Mouse (Mus musculus) lung, postnatal 25 days (tissue): ENCODE measurements at regions not wholly inside any gene's neighbourhood (a gene's known extent, or its start where the extent isn't known, plus 50 kb on each side); places are given as distances from the start of the nearest gene placed in this dataset.

Source experiments
- DNase-seq: peaks from one replicate; pipeline ENCODE4 v3.0.0; 2022; ENCODE audit warnings: low spot score

- no peak for DNase-seq
These were observed 333.4 kb downstream of the Ice1 start for GRCm38 (mm10) chr13:70303953-70304525.

- DNase-seq, result no peak
These were observed 326.9 kb downstream of the Ice1 start for GRCm38 (mm10) chr13:70310516-70310915.

- no peak for DNase-seq
These were observed 326.0 kb downstream of the Ice1 start for GRCm38 (mm10) chr13:70311226-70312055.

DNA sequence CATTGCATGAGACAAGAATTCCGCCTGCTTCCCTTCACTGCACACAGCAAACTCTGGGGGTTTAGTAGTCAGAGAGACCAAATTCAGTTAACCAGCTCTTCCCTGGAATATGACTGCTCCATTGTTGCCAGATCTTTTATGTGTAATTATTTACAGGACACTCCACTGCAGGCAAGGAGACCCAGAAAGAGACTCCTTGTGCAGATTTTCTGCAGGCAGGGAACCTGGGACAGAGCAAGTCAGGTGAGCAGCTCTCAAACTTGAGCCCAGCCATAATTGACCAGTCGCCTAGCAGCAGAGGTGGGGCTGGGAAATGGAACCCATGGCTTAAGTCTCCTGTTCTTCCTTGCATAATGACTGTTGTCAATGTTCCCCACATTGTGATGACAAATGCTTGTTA lies 324.2 kb downstream of the Ice1 start:
- no peak for DNase-seq

DNA sequence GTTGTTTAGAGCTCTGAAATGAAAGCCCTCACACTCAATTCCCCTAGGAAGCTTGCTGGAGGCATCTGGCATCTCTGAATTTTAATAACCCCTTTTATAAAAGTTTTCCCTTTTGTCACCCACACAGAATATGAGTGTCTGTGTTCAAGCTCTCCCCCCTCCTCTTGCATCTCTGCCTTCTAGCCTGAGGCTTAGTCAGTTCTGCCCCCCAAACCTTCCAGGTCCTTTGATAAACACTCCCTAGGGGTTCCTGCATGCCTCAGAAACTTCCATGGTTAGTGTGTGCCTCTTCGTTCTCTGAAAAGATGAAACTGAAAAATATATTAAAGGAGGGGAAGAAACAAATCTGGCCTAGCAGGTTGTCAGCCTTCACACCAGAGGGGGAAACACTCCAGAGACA lies 313.9 kb downstream of the Ice1 start:
- no peak for DNase-seq

GRCm38 (mm10) chr13:70336069-70336468 lies 301.4 kb downstream of the Ice1 start:
- DNase-seq, result no peak

DNA sequence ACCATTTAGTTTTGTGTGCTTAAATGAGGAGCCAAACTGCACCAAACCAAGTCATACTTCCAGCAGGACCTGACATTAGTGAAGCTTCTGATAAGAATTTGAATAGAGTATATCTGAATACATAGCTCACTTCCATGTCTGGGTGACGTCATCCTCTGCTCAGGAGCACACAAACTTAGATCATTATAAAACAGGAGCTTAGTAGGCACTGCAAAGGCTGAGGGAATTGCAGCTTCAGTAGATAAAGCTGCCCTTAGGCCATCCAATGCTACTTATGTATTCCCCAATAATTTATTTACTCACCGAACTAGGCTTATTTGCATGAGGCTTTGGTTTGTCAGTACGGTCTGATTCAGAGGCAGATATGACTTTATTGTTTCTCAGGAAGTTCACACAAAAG lies 297.0 kb downstream of the Ice1 start:
- no peak for DNase-seq

DNA sequence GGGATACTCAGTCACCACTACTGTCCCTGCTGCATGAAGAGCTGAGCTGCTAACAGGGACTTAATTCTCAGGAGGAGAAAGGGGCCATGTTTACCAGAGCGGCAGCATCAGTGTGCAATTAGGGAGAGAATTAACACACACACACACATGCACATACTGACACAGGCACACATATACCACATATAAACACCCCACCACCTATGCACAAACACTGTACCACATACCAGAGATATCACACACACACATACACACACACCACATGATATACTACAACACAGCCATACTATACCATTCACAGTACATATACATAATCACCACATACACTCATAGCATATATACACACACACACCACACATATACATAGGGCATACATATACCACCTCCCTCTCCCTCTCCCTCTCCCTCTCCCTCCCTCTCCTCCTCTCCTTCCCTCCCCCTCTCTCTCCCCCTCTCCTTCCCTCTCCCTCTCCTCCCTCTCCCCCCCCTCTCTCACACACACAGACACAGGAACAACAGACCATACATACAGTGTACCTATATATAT lies 294.2 kb downstream of the Ice1 start:
- no peak for DNase-seq

DNA sequence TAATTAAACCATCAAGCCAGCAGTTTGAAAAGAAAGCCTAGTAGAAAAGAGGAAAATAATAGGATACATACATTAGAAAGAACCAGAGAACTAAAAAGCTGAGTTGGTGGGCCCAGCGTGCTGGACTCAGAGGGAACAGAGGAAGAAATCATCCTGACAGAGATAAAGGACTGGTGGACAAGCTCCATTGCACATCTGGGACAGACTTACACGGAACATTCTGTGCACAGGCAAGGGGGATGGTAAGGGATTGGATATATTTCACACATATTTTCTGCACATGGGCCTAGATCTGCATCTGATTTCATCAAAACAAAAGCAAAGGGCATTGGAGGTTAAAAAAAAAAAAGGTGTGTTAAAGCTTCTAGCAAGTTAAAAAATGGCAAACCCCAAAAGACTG lies 293.5 kb downstream of the Ice1 start:
- no peak for DNase-seq

GRCm38 (mm10) chr13:70344311-70344710 lies 293.1 kb downstream of the Ice1 start:
- no peak for DNase-seq

DNA sequence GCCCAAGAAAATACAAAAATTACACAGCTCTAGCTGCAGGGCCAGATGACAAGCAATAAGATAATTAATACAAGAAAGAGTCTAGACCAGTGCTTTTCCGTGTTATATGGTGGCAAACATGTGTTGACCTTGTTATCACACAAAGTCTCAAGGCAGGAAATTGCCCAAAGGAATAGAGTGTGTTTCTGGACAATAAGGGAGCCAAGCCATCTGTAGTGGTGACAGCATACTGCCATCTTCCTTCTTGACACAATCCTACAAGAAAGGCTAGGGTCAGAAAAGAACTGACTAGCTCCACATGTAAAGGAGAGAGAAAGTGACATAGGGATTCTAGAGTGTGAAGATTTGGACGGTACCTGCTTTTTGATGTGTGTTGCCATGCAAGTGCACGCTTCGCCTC lies 289.0 kb downstream of the Ice1 start:
- no peak for DNase-seq

GRCm38 (mm10) chr13:70348965-70349364 lies 288.5 kb downstream of the Ice1 start:
- DNase-seq, result no peak

DNA sequence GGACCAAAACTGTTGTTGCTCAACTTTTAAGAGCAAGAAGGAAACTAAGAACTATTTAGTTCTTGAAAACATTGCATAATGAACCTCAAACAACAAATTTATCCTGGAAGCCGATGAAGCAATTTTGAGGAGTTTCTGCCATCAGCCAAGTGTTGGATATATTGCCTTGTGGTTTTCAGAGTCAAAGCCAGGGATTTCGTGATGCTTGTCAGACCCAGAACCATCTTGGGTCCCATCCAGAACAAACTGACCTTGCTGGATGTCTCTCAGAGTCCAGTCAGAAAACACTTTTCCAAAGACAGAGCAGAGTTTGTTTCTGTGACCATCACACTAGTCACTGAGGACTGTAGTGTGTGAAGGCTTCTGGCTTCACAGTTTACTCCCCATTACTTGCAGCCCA lies 267.8 kb downstream of the Ice1 start:
- DNase-seq, result no peak

- no peak for DNase-seq
These were observed 256.7 kb downstream of the Ice1 start for GRCm38 (mm10) chr13:70380772-70381171.

DNA sequence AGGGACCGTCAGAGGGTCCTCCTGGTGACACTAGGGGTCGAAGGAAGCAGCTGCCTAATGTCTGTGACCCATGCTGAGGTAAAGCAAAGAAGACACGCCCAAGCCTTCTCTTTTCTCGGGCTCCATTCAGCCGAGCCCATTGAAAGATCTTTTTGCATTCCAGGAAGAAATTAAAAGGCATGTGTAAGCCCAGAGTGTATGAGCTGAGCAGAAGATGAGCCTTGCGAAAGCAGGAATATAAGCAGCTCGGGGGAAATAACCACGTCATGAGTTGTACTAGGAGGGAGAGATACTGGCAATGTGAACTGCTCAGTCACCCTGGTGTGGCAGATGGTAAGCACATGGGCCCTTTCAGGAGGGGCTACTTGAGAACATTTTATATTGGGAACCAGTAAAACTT lies 252.1 kb downstream of the Ice1 start:
- DNase-seq, result no peak

- no peak for DNase-seq
These were observed 224.6 kb downstream of the Ice1 start for GRCm38 (mm10) chr13:70412788-70413187.

DNA sequence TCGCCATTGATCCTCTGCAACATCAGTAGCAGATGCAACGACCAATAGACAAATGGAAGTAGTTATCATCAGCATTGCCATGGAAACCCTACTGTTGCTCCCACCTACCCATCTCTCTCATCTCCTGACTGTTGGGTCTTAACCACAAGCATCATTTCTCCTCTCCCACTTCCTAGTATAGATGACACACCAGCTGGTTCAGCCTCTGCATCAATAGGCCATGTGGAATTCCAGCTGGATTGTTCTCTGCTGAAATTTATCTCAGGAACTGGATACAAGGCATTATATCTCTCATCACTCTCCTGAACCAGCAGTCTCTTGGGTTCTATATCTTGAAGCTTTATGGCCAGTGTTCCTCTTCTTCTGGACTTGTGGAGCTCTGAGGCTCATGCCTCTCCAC lies 219.3 kb downstream of the Ice1 start:
- no peak for DNase-seq

DNA sequence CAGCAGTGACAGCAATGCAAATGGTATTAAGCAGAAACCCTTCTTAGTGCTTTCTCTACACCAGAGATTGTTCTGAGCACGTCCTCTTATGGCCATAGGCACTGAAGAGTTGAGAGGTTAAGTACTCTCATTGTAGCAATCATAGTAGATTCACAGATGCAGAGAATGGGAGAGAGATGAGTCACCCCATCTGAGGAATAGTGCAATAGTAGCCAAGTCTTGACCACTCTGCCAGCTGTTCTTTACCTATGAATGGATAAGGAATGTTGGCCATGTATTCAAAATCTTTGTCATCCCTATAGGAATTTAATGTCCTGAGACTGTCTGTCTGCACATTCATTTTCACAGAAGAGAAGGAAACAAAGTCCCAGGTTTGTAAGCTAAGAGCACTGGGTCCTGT lies 198.0 kb downstream of the Ice1 start:
- DNase-seq, result no peak

DNA sequence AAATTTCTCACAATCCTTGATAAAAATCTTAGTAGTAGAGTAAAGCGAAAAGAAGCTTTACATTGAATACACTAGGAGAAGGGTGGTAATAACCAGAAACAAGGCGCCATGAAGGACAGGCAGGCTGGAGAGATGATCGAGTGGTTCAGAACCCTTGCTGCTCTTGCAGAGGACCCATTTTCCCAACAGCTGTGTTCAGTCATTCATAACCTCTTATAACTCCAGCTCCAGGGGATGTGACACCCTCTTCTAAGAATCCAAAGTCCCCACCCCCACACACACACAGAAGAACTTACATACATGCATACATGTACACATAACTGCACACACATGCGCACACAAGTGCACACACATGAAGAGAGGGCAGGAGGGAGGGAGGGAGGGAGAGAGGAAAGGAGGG lies 190.5 kb downstream of the Ice1 start:
- DNase-seq, result no peak

- no peak for DNase-seq
These were observed 182.6 kb downstream of the Ice1 start for GRCm38 (mm10) chr13:70454592-70455390.

GRCm38 (mm10) chr13:70458406-70458805 lies 179.0 kb downstream of the Ice1 start:
- DNase-seq, result no peak

GRCm38 (mm10) chr13:70464996-70465395 lies 172.4 kb downstream of the Ice1 start:
- DNase-seq, result no peak

- no peak for DNase-seq
These were observed 162.7 kb downstream of the Ice1 start for GRCm38 (mm10) chr13:70474746-70475145.
